Mouse (Mus musculus) cerebellum, postnatal 25 days (tissue): ENCODE measurements at regions not wholly inside any gene's neighbourhood (a gene's known extent, or its start where the extent isn't known, plus 50 kb on each side); places are given as distances from the start of the nearest gene placed in this dataset.

Experiments
- DNase-seq, 2 experiments: peaks; one replicate each; pipeline ENCODE4 v3.0.0; 2021; ENCODE audit warnings: mixed read lengths in 2 of 2

DNA sequence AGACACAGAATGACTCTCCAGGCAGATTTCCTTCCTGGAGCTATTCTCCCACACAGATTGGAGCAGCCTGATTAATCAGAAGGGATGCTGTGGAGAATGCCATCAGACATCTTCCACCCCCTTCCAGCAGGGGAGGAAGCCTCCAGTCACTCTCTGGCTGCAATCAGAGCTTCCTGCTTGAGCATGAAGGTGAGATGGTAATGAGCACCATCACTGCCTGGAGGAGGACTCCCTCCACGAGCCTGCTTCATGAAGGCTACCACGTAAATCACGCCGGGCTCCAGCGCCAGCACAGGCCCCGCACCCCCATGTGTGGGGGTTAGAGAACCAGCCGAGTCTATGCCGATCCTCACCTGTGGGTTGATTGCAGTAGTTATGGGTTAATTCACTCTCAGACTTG, 321.7 kb upstream of the Zmiz1 start:
- no peak for DNase-seq

DNA sequence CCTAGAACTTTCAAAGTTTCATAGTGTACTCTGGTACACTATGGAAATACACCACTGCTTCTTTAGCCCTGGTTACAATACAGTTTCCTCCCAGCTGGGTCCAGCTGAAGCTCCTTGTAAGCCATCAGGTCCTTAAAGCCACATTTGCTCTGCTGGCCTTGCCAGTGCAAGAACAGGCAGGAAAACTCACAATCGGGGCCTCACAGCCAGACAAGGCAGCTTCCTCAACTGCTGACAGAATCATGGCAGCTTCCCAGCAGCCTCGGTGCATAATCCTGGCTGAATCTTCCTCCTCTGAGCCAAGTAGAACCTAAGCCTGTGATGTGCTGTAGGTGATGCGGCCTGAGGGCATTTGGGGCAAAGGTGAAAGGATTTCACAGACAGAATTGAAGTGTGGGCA, 320.5 kb upstream of the Zmiz1 start:
- DNase-seq: peak in 1 of 2 experiments; percentile 54

DNA sequence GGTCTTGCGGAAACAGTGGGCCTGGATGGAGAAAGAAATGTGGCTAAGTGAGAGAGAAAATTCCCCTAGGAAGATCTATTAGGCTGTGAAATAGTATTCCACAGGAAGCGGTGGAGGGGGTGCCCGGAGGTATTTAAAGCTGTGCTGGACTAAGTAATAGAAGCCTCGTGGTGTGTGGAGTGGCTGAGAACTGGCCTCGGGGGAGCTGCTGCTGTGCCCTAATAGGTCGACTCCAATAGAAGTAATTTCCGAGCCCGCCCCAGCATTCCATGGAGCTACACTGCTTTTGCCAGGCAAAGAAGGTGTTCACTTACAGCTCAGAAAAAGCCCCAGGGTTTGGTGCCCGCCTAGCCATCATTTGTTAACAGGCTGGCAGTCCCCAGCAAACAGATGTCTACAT, 317.1 kb upstream of the Zmiz1 start:
- no peak for DNase-seq

DNA sequence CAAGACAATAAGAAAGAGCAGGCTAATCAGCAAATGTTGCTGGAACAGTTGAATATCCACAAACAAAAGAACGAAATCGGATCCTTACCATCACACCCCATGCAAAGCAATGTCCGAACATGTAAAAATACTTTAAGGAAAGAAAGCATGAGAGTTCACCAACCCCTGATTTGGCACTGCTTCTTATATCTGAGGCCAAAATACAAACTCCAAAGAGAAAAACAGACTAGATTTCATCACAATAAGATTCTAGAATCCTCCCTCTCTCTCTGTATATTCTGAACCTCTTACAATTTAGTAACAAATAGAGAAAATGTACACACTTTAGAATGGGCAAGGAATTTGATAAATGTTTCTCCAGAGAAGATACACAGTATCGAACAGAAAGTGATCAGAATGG, 315.9 kb upstream of the Zmiz1 start:
- no peak for DNase-seq

DNA sequence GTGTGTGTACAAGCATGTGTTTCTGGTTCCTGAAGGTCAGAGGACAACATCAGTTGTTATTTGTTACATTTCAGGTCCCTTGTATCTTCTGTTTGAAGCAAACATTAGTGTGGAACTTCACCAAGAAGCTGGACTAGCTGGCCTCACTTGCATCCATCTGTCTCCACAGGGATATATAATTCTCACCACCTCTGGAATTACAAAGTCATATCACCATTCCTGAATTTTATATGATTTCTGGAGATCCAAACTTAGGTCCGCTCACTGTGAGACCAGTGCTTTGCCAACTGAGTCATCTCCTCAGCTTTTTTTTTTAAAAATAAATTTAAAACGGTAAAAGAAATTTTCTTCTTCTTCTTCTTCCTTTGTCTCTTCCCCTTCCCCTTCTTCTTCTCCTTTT, 311.3 kb upstream of the Zmiz1 start:
- no peak for DNase-seq

DNA sequence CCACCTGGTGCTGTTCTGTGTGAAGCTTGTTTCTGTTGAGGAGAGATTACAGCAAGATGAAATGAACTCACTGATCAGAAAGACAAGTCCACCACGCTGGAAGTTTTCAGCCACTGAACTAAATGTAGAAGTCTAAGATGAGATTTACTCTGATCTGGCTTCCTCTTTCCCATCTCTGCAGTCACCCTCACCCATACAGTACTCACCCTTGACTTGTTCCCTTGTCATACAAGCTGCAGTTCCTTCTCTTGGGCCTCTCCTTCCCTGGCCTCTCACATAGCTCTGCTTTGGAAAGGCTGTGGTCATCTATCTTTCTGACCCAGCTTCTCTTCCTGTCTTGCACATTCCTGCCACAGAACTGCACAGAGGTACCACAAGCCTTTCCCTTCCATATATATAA, 308.0 kb upstream of the Zmiz1 start:
- no peak for DNase-seq

DNA sequence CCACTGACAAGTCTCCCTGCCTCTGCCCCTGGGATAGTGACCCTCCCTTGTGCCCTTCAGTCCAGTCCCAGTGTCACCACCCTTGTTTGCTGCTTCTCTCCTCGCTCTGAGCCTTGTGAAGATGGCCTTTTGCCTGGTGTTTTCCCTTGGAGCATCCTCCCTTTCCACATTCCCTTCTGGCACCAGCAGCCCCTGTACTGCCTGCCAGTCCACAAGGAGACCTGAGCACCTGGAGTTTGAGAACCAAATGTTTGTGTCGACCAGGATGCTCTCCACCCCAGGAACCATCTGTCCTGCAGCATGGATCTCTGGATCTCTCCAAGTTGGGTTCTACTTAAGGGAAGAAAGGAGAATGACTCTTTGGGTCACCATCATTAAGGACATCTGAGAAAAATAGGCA, 307.5 kb upstream of the Zmiz1 start:
- DNase-seq: peak; percentile 43 to 48

DNA sequence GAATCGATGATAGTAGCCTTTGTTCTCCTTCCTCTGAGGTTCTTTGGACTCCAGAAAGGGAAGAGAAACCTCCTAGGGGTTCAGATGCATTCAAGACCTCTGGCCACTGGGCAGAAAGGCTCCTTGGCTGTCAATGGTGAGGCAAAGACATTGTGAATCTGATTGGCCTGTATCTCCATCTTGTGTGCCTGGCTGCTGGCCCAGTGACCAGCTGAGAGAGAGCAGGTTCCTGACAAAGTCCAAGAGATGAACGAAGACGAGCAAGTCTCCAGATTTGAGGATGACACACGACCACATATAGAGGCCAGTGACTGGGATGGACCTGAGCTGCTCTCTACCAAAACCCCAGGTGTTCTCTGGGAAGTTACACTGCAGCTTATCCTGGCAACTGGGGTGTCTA, 305.4 kb upstream of the Zmiz1 start:
- DNase-seq: peak; percentile 44 to 51

DNA sequence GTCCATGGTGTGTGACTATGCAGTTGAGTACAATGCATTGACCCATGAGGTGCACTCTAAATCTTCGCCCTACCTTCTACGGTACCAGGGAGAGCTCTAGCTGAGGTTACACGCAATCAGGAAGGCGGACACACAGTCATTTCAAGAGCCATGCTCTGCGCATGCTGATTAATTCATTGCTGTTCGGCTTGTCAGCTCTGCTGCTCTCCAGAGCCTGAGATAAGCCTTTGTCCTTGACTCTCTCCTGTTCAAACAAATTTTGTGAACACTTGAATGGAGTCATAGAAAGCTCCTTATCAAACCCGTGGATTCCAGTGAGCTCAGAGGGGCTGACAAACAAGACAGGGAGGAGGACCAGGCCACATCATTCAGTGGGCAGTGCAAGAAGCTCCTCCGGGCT, 304.8 kb upstream of the Zmiz1 start:
- DNase-seq: no peak

DNA sequence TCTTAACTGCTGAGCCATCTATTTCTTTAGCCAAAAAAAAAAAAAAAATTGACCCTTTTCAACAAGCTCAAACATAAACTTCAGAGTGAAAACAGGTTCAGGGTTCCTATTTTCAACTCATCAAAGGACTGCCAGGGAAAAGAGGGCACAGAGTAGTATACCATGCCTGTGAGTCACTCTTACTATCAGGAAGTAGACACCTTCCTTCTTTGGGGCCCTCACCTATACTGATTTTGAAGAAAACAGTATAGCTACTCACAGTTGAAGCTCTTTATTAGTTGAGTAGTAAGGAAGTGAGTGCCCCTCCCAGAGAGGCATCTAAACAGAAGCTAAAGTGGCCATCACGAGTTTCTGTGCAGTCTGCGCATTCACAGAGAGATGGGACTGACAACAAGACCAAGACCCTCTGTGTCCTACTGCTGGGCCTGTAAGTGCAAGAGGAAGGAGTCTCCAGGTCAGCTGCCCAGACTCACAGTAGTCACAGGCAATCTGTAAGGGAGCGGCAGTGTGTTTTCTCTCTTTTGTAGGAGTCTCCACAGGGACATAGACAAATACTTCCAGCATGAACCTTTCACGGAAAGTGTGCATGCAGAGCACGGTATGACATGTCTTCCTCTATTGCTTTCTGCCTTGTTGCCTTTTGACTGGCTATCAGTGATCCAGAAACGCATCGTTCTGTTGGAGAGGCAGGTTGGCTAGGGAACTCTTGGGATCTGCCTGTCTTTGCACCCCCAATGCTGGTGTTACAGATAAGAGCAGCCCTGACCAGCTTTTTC, 303.8 kb upstream of the Zmiz1 start:
- DNase-seq: no peak

DNA sequence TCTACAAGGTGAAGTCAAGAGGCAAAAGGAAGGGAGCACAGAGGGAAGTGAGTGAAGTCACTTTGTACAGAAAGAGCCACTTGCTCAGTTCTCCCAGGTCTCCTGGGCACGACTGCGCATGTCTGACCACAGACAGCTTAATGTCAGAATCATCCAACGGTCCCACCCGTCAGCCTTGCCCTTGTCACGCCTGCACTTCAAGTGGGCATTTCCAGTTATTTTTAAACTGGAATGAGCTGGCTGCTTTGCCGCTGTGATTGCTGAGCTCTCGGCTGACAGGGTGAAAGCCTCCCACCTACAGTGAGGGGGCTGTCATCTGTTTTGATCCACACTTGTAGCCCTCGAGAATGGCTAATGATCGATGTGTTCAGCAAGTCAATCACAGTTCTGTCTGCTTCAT, 302.8 kb upstream of the Zmiz1 start:
- DNase-seq: no peak

DNA sequence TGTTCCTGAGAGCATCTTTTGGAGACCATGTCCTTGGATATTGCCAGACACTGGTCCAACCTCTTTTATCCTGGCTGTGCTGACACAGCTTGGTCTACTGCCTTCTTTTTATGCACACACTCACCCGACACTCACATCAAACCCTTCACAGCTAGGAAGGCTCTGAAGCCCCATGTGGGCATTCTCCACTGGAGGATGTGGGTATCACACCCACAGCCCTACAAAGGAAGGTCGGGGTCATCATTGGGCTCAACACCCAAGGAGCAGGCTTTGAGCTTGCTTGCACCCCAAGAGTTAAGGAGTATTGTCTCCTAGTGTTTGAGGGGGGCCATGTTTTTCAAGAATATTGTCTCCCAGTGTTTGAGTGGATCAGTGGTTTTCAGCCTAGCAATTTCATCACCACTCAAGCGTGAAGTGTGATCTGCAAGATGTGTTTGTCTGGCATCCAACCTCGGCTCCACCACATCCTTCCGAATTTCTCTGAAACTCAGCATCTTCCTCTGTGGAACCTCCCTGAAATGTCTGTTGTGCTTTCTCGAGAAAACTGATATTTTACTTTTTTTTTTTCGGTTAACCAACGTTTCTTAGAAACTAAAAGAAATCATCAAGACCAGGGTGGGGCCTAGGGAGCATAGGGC, 297.2 kb upstream of the Zmiz1 start:
- DNase-seq: no peak

DNA sequence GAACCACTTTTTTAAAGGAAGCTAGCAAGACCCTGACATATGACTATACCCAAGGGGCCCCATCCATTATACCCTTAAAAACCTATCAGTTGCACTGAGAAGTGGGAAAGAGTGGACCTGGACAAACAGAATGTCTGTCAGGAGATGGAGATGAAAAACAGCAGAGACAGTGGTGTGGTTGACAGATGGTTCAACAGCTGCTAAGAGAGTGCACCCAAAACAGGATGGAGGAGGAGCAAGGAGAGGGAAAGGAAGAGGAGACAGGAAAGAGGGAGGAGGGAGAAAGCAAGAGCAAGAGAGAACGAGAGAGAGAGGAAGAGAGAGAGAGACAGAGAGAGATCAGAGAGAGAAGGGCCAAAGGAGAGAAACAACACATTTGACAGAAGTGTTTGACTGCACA, 292.8 kb upstream of the Zmiz1 start:
- DNase-seq: no peak

DNA sequence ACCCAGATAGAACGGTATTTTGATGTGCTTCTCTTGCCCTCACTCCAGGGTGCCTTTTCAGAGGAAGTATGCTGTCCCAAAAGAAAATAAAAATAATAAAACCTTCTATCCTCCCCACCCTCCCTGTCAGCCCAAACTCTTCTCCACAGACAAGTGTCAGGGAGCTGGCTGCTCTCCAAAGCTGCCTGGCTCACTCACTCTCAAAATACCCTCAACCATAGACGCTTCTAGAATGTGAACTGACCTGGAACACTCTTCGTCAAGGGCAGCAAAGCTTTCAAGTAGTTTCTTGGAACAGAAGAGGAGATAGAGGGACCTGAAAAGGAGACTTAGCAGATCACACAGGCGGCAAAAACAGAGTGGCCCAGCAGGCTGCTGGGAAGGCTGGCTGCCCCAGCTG, 291.4 kb upstream of the Zmiz1 start:
- peak in 1 of 2 experiments; percentile 50 for DNase-seq

DNA sequence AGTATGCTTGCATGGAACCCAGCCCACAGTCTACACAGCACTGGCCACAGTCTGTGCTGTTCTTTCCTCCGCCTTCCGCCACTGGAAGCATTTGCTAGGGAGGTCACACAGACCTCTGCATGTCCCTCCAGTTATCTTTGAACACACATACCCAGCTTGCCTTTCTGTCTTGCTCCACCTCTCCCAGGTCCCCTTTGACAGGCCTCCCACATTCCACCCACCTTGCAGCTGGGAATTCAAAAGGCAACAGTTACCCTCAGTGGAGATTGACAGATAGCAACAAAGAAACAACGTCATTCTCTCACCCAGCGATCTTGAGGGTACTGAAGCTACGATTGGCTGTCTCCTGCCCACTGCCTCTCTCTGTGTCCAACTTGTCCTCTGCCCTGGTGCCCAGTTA, 290.7 kb upstream of the Zmiz1 start:
- DNase-seq: no peak

DNA sequence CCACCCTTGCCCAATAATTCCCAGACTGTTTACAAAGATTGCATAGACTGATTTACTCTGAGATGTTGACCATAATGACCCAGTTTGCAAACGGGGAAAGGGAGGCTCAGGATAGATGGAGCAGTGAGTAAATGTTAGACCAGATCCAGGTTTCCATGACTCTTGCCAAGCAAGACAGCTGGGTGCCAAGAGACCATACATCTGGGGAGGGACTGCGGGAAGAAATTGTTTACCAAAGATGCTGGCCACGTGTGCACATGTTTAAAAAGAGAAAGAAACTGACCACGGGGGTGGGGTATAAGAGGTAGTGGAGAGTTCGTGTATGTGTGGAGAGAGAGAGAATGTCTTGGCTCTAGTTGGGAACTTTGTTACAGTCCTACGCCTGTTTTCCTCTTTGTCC, 285.7 kb upstream of the Zmiz1 start:
- no peak for DNase-seq

DNA sequence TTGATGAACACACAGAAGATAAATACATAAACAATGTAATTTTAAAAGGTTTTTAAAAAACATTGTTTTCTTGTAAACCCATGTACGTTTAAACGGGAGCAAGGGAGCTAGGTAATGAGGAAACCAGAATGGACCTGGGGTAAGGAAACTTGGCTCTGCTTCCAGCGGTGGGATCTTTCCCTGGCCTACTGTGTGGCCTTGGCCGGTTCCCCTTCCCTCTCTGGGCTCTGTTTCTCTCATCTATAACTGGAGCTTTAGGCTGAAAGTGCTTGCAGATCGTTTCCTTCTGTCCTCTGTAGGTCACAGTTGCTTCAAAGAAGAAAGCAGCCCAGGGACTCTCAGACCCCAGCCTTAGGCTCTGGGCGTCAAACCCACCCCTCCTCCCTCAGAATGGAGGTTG, 285.1 kb upstream of the Zmiz1 start:
- DNase-seq: no peak

DNA sequence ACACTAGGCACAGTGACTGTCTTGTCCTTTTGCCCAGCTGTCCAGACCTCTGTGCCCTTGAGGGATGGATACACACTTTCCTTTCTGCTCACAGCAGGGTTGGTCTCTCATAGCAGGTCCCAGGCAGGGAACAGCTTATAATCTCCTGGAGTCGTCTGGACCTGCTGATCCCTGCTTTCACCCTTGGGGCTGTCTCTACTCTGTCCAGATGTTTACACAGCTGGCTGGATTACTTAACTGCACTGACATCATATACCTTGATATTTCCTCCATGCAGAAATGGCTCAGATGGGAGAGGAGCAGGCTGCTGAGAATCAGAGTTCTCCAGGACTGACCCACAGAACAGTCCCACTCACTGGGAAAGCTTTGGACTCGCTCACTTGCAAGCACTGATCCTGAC, 284.6 kb upstream of the Zmiz1 start:
- no peak for DNase-seq

DNA sequence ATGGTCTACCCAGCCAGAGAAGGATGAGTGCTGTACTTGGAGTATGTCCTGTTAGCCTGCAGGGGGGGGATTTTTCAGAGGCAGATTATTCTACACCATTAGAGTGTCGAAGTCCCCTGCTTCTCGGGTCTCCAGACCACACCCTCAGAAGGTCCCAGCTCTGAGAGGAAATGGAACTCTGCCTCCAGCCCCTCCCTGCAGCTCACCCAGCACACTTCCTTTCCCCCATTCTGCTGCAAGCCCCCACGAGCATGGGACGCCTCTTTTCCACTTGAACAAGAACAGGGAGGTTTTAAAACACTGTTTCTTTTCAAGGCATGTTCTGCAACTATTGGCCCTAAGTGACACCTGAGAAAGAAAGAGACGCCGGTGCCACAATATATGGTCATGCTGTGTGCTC, 282.8 kb upstream of the Zmiz1 start:
- no peak for DNase-seq

DNA sequence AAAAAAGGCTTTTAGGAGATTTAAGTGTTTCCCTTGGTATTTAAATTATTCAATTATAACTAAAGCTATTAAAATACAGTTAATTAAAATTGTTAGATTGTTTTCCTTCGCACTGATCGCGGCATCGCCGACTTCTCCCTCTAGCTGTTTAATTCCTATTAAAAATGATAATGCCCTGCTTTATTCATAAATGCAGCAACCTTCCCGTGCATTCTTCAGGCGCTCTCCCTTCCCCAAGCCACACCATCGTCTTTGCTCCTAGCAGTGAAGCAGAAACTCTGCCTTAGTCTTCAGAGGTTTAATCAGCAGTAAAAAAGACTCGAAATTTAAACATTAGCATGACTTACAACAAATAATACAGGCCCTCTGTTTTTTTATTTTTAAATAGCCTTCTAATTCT, 278.9 kb upstream of the Zmiz1 start:
- DNase-seq: no peak

DNA sequence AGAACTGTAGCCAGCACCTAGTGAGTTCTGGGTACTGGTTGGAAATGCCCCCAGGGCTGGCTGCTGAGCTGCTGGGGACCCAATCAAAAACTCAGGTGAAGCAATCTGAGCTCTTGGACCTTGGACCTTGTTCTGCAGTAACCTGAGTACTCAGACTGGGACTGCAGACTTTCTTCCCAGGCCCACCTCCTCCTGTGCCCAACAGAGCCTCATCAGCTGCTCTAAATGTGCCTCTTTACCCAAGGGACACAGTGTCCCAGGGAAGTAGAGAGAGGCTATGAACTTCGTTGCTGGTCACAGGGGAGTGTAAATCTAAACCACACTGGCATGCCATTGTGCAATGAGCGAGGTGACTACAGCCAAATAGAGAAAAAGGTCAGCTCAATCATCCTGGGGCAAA, 277.6 kb upstream of the Zmiz1 start:
- DNase-seq: no peak

DNA sequence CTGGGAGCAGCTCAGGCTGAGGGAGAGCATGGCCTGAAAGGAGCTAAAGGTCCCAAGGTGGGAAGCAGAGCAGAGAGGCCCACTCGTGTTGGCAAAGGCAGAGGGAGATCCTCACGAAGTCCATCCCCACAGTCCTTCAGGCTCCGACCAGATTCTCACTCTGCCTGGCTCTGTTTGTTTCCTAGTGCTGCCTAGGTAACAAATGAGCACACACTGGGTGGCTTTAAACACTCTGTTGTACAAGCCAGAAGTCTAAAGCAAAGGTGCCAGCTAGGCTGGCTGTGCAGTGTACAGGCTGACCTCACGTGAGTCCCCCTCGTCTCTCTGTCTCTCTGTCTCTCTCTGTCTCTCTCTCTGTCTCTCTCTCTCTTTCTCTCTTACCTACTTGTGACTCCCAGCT, 274.9 kb upstream of the Zmiz1 start:
- DNase-seq: no peak

DNA sequence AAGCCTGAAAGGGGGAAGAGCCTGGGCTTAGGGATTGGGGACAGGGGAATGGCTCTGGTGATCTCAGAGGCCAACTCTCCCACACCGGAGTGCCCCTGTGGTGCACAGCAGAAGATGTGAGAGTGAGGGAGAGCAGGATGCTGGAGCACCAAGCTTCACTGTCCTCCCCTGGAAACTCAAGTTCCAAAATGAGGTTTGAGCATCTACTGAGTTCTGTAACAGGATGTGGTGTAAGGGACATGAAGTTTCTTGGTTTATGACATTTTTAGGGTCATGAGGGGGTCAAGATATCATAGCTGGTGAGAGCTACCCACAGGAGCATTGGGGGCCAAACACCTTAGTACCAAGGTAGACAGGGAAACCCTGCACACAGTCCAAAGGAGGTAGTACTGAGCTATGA, 274.1 kb upstream of the Zmiz1 start:
- DNase-seq: no peak

DNA sequence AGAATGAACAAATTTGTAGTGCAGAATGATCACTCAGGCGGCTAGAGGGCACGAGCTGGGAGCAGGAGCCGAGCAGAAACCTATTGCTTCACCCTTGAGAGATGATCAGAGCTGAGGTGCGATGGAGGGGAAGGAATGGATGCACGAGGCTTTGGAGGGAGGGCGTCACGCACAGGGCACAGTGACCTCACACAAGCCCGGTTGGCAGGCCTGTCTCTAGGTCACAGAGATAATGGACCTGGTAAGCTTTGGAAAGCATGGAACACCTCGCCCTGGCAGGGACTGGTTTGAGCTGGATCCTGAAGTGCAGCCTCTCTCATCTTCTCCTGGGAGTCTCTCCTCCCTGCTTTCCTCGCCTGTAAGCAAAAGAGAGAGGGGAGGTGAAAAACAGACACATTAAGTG, 273.4 kb upstream of the Zmiz1 start:
- DNase-seq: peak; percentile 47 to 57
